Mouse (Mus musculus) c-Kit-positive CD71-negative TER-119-negative erythroid progenitor cells, embryonic 14.5 days (primary cell): ENCODE measurements around the gene Plxna4.

Experiments used
- DNase-seq: peaks from one replicate; pipeline ENCODE4 v3.0.0-alpha.2; 2013; ENCODE audit warnings: low read depth

The Plxna4 gene

GRCm38 (mm10) chr6:32472062-32472461 is 115.9 kb downstream of the Plxna4 start:
- DNase-seq = no peak

- no peak for DNase-seq
These were observed 116.4 kb downstream of the Plxna4 start for GRCm38 (mm10) chr6:32471639-32472038.

- no peak for DNase-seq
These were observed 118.8 kb downstream of the Plxna4 start for GRCm38 (mm10) chr6:32469196-32469595.

GRCm38 (mm10) chr6:32465129-32465528 is 122.9 kb downstream of the Plxna4 start:
- DNase-seq = no peak

- no peak for DNase-seq
These were observed 123.4 kb downstream of the Plxna4 start for GRCm38 (mm10) chr6:32464637-32465036.

GRCm38 (mm10) chr6:32464046-32464445 is 123.9 kb downstream of the Plxna4 start:
- no peak for DNase-seq

GRCm38 (mm10) chr6:32460400-32460799 is 127.6 kb downstream of the Plxna4 start:
- no peak for DNase-seq

GRCm38 (mm10) chr6:32456641-32457040 is 131.4 kb downstream of the Plxna4 start:
- no peak for DNase-seq

- no peak for DNase-seq
These were observed 136.1 kb downstream of the Plxna4 start for GRCm38 (mm10) chr6:32451851-32452250.

- DNase-seq = no peak
These were observed 138.6 kb downstream of the Plxna4 start for GRCm38 (mm10) chr6:32449237-32449963.

GRCm38 (mm10) chr6:32448787-32449186 is 139.2 kb downstream of the Plxna4 start:
- DNase-seq = no peak

GRCm38 (mm10) chr6:32446276-32446675 is 141.7 kb downstream of the Plxna4 start:
- no peak for DNase-seq

- no peak for DNase-seq
These were observed 142.7 kb downstream of the Plxna4 start for GRCm38 (mm10) chr6:32445246-32445645.

GRCm38 (mm10) chr6:32444393-32444792 is 143.6 kb downstream of the Plxna4 start:
- DNase-seq = no peak

- no peak for DNase-seq
These were observed 144.3 kb downstream of the Plxna4 start for GRCm38 (mm10) chr6:32443679-32444078.

- DNase-seq = no peak
These were observed 148.6 kb downstream of the Plxna4 start for GRCm38 (mm10) chr6:32439434-32439833.

- DNase-seq = no peak
These were observed 150.8 kb downstream of the Plxna4 start for GRCm38 (mm10) chr6:32437219-32437618.

GRCm38 (mm10) chr6:32423124-32423523 is 164.9 kb downstream of the Plxna4 start:
- DNase-seq = no peak

GRCm38 (mm10) chr6:32420610-32421009 is 167.4 kb downstream of the Plxna4 start:
- DNase-seq = no peak

GRCm38 (mm10) chr6:32417351-32417750 is 170.6 kb downstream of the Plxna4 start:
- DNase-seq = no peak

GRCm38 (mm10) chr6:32411325-32411724 is 176.7 kb downstream of the Plxna4 start:
- no peak for DNase-seq

GRCm38 (mm10) chr6:32409625-32410024 is 178.4 kb downstream of the Plxna4 start:
- no peak for DNase-seq

- no peak for DNase-seq
These were observed 180.3 kb downstream of the Plxna4 start for GRCm38 (mm10) chr6:32407574-32408185.
